Mouse (Mus musculus) layer of hippocampus, adult 11-12 months (tissue): ENCODE measurements around the gene Ampd3.
A peak's percentile ranks its signal among the peaks of the same experiment; 100 is the strongest.

ENCODE experiments used
- DNase-seq: peaks from one replicate; pipeline ENCODE4 v3.0.0; 2022; ENCODE audit warnings: low spot score

The Ampd3 gene

GRCm38 (mm10) chr7:110801028-110801427, 33.0 kb downstream of the Ampd3 start:
- DNase-seq = peak; percentile 94

GRCm38 (mm10) chr7:110803131-110803530, 35.1 kb downstream of the Ampd3 start:
- DNase-seq = no peak

- DNase-seq = peak; percentile 62
Observed at GRCm38 (mm10) chr7:110804266-110804665, 36.3 kb downstream of the Ampd3 start.

- no peak for DNase-seq
Observed at GRCm38 (mm10) chr7:110807460-110808030, 39.5 kb downstream of the Ampd3 start.

GRCm38 (mm10) chr7:110808962-110809361, 41.0 kb downstream of the Ampd3 start:
- peak; percentile 44 for DNase-seq

- DNase-seq = no peak
Observed at GRCm38 (mm10) chr7:110809585-110810557, 41.9 kb downstream of the Ampd3 start.

- no peak for DNase-seq
Observed at GRCm38 (mm10) chr7:110810995-110811394, 43.0 kb downstream of the Ampd3 start.

GRCm38 (mm10) chr7:110811529-110811928, 43.5 kb downstream of the Ampd3 start:
- no peak for DNase-seq

- DNase-seq = no peak
Observed at GRCm38 (mm10) chr7:110813983-110814382, 46.0 kb downstream of the Ampd3 start.

- DNase-seq = peak; percentile 78
Observed at GRCm38 (mm10) chr7:110816037-110816436, 48.0 kb downstream of the Ampd3 start.

GRCm38 (mm10) chr7:110818206-110818605, 50.2 kb downstream of the Ampd3 start:
- DNase-seq = no peak

GRCm38 (mm10) chr7:110818787-110819350, 50.9 kb downstream of the Ampd3 start:
- no peak for DNase-seq

- peak; percentile 55 for DNase-seq
Observed at GRCm38 (mm10) chr7:110821068-110821467, 53.1 kb downstream of the Ampd3 start.

GRCm38 (mm10) chr7:110821653-110822052, 53.6 kb downstream of the Ampd3 start:
- DNase-seq = no peak

GRCm38 (mm10) chr7:110822055-110822454, 54.0 kb downstream of the Ampd3 start:
- no peak for DNase-seq

GRCm38 (mm10) chr7:110823076-110823475, 55.1 kb downstream of the Ampd3 start:
- DNase-seq = no peak

- DNase-seq = no peak
Observed at GRCm38 (mm10) chr7:110823593-110823992, 55.6 kb downstream of the Ampd3 start.

GRCm38 (mm10) chr7:110823995-110824953, 56.3 kb downstream of the Ampd3 start:
- DNase-seq = no peak

GRCm38 (mm10) chr7:110833024-110833423, 65.0 kb downstream of the Ampd3 start:
- no peak for DNase-seq

GRCm38 (mm10) chr7:110834018-110834417, 66.0 kb downstream of the Ampd3 start:
- no peak for DNase-seq

GRCm38 (mm10) chr7:110834522-110834921, 66.5 kb downstream of the Ampd3 start:
- DNase-seq = no peak

GRCm38 (mm10) chr7:110840332-110840731, 72.3 kb downstream of the Ampd3 start:
- no peak for DNase-seq
